Mouse (Mus musculus): ENCODE data around the gene Trim14. TPM values are rescaled to one million over a fixed set of nuclear protein-coding genes. Genes with fewer than 3 reads are reported as not detected.

Trim14 gene
- polyA plus RNA-seq, 1 experiment from 2014 or later: 14.1 TPM

DNA sequence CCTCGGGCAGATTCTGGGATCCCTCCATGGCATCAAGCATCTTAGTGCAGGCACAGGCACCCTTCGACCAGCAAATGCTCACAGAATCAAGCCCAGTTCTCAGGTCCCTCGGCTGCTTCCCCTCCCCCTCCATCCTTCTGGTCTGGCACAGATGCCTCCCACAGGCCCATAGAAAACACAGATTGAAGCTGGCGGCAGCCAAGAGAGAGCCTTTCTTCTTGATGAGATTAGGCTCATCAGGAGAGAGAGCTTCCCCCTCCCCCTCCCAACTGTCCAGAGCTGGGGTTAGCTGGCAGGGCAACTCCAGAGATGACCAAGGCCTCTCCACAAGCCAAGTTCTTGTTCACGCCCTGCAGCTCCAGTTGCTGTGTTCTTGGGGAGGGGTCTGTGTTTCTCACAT lies 33.7 kb upstream of the Trim14 start:
- no peaks in the 10 kb centered on the region for H3K36me3 ChIP-seq (replicated peaks; ENCODE audit: insufficient read depth, low read length)
- no peaks in the 10 kb centered on the region for H3K27me3 ChIP-seq (ENCODE audit: insufficient read depth, low read length)
- ATAC-seq: no peak
- DNase-seq: no peak
- no peaks in the 10 kb centered on the region for H3K9me3 ChIP-seq (ENCODE audit: low read length)
- no peak overlapping the region for H3K27ac ChIP-seq (ENCODE audit: low read depth)
- H3K9ac ChIP-seq (replicated peaks): no peak overlapping the region
- TF ChIP-seq CTCF (IDR thresholded peaks at IDR 0.05; ENCODE audit: low read depth): no peak
- no peak for TF ChIP-seq EP300 (IDR thresholded peaks at IDR 0.05; ENCODE audit: low read depth)
- WGBS (ENCODE audit: insufficient replicate concordance): 59% methylated on average over 5 of the region's 5 CpGs
- H3K4me2 ChIP-seq (ENCODE audit: low read depth, low read length): no peak overlapping the region
- peaks cover 18% of the 10 kb centered on the region; the same call in 1 of the 2 replicates for H3K4me1 ChIP-seq (ENCODE audit: insufficient read depth)
- no peak overlapping the region for H3K4me3 ChIP-seq (ENCODE audit: low read depth, low read length)

DNA sequence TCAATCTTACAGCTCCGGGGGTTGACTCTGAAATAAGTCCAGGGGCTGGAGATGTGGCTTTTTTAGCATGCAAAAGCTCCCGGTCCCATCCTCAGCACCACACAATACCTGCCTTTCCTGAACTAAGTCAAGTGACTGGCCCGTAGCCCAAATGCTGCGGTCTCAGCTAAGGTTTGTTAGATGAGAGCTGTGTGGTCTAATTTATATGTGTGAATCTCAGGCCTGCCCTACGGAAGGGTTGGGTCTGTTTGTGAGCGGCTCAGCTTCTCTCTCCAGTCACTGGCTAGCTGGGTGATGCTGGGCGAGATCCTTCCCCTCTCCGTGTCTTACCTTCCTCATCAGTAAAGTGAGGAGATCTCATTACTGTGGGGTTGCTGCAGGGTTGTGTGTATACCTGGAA lies 32.2 kb upstream of the Trim14 start:
- Histone ChIP-seq H3K4me2 (ENCODE audit: low read depth, low read length) (no peak overlapping the region), H3K9ac (replicated peaks) (no peak overlapping the region), H3K4me3 (ENCODE audit: low read depth, low read length) (no peak overlapping the region), H3K36me3 (replicated peaks; ENCODE audit: insufficient read depth, low read length) (no peaks in the 10 kb centered on the region), H3K27me3 (ENCODE audit: insufficient read depth, low read length) (no peaks in the 10 kb centered on the region), H3K9me3 (ENCODE audit: low read length) (no peaks in the 10 kb centered on the region), H3K4me1 (ENCODE audit: insufficient read depth) (peaks cover 23% of the 10 kb centered on the region), H3K27ac (ENCODE audit: low read depth) (no peak overlapping the region)
- TF ChIP-seq CTCF (IDR thresholded peaks at IDR 0.05; ENCODE audit: low read depth) (no peak), EP300 (IDR thresholded peaks at IDR 0.05; ENCODE audit: low read depth) (no peak)
- DNase-seq: no peak
- no peak for ATAC-seq
- WGBS (ENCODE audit: insufficient replicate concordance): 83% methylated on average over 8 of the region's 8 CpGs

DNA sequence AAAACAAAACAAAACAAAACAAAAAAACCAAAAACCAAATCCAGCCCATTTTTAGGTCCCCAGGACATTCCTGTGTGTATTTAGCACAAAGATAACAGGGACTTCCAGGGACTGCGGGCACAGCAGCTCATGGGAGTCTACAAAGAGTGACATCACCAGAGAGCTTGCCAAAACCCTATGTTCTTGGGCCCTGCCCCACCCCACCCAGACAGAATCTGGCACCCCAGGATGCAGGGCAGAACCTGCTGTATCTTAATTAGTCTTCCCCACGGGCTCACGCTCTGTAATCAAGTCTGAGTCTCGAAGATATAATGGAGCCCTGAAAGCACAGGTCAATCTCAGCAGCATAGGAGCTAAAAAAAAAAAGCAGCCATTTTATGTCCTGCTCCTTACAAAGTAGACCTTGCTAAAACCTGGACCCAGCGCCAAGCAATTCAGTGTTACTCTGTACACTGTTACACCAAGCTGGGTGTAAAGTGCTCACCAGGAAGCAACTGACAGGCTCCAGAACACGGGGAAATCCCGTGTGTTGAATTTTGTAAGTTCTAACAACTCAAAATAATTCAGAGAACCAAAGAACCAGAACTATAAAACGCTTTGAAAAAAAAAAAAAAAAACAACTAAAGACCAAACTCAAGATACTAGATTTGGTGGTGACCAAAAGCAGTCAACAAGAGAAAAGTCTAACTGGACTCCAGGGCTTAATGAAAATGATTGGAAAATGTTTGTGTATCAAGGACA lies 31.2 kb upstream of the Trim14 start:
- Histone ChIP-seq H3K9me3 (ENCODE audit: low read length) (no peaks in the 10 kb centered on the region), H3K27me3 (ENCODE audit: insufficient read depth, low read length) (no peaks in the 10 kb centered on the region), H3K27ac (ENCODE audit: low read depth) (no peak overlapping the region), H3K4me1 (ENCODE audit: insufficient read depth) (peaks cover 23% of the 10 kb centered on the region), H3K4me2 (ENCODE audit: low read depth, low read length) (no peak overlapping the region), H3K9ac (replicated peaks) (no peak overlapping the region), H3K4me3 (ENCODE audit: low read depth, low read length) (no peak overlapping the region), H3K36me3 (replicated peaks; ENCODE audit: insufficient read depth, low read length) (no peaks in the 10 kb centered on the region)
- TF ChIP-seq EP300 (IDR thresholded peaks at IDR 0.05; ENCODE audit: low read depth): no peak
- TF ChIP-seq CTCF (IDR thresholded peaks at IDR 0.05; ENCODE audit: low read depth): no peak
- 54% methylated on average over 8 of the region's 8 CpGs for WGBS (ENCODE audit: insufficient replicate concordance)
- DNase-seq (no peak), ATAC-seq (no peak)

DNA sequence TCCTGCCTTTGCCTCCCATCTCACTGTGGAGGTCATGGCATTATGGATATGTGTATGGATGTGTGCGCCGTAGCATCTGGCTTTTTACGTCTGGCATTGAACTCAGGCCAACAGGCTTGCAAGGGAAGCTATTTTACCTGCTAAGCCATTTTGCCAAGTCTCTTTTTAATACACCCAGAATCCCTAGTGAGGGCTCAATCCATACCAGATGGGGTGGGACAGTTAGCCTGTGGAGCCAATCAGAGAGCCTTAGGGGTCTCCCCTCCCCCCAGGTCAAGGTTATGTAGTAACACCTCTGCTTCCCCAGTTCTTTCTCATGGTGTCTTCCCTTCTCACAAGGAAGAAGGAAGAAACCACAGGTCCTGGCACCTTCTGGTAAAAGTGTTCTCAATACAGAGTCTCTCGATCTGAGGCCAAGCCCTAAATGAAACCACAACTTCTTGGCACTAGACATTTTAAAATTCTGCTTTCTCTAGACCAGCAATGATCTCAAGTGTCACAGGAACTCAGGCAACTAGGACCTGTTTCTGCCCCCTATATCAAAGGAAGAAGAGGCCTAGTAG lies 29.5 kb upstream of the Trim14 start:
- WGBS (ENCODE audit: insufficient replicate concordance): 67% methylated on average over 4 of the region's 4 CpGs
- no peak for TF ChIP-seq EP300 (IDR thresholded peaks at IDR 0.05; ENCODE audit: low read depth)
- no peak for TF ChIP-seq CTCF (IDR thresholded peaks at IDR 0.05; ENCODE audit: low read depth)

DNA sequence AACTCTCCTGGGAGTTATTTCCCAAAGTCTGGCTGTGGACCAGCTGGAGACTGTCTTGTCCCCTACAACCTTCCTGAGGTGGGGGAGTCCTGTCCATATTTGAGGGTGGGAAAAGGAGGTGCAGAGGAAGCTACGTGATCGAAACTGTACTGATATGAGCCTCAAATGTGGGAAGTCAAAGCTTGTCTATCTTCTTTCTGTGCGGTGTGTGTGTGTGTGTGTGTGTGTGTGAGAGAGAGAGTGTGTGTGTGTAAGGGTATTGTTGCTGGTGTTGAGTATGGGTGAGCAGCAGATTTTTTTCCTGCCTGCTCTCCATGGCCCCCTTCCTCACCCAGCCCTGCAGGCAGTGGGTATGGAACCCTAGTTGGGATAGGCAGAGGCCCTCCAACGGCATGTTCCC lies 28.3 kb upstream of the Trim14 start:
- Histone ChIP-seq H3K27me3 (ENCODE audit: insufficient read depth, low read length) (no peaks in the 10 kb centered on the region), H3K4me3 (ENCODE audit: low read depth, low read length) (0 out of 2 replicates have a peak overlapping the region, but pooled peaks have one; percentile 6), H3K4me1 (ENCODE audit: insufficient read depth) (peaks cover 24% of the 10 kb centered on the region), H3K4me2 (ENCODE audit: low read depth, low read length) (peak overlapping the region; percentile 55), H3K36me3 (replicated peaks; ENCODE audit: insufficient read depth, low read length) (no peaks in the 10 kb centered on the region), H3K27ac (ENCODE audit: low read depth) (peak overlapping the region; percentile 51), H3K9ac (replicated peaks) (no peak overlapping the region), H3K9me3 (ENCODE audit: low read length) (no peaks in the 10 kb centered on the region)
- ATAC-seq (peak; percentile 19; the same call in 1 of the 2 replicates), DNase-seq (no peak)
- WGBS (ENCODE audit: insufficient replicate concordance): 25% methylated on average over 4 of the region's 4 CpGs
- TF ChIP-seq CTCF (IDR thresholded peaks at IDR 0.05; ENCODE audit: low read depth) (no peak), EP300 (IDR thresholded peaks at IDR 0.05; ENCODE audit: low read depth) (no peak)

More for the DNA sequence above, 29.5 kb upstream of the Trim14 start:
- peak overlapping the region; percentile 52 for H3K27ac ChIP-seq (ENCODE audit: low read depth)
- no peaks in the 10 kb centered on the region for H3K36me3 ChIP-seq (replicated peaks; ENCODE audit: insufficient read depth, low read length)
- no peaks in the 10 kb centered on the region for H3K9me3 ChIP-seq (ENCODE audit: low read length)
- no peak for DNase-seq
- no peak for ATAC-seq
- H3K9ac ChIP-seq (replicated peaks): no peak overlapping the region
- H3K27me3 ChIP-seq (ENCODE audit: insufficient read depth, low read length): no peaks in the 10 kb centered on the region
- no peak overlapping the region for H3K4me2 ChIP-seq (ENCODE audit: low read depth, low read length)
- peaks cover 23% of the 10 kb centered on the region for H3K4me1 ChIP-seq (ENCODE audit: insufficient read depth)
- H3K4me3 ChIP-seq (ENCODE audit: low read depth, low read length): no peak overlapping the region

DNA sequence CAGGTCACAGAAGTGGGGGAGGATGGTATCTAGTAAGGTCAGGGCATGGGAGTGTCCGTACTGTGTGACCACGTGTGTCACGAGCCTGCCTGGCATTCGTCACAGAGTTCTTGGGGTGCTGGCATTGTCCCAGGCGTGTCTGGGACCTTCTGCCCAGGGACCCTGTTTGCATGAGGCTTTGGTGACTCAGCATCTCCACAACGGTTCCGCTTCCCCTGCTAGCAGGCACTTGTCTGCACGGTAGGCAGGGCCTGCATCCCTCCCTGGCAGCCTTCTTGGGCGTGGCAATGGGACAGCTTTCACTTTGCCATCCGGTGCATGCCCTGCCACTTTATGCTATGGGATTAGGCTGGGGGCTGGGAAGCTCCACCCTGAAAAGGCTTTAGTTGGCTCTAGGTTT lies 27.9 kb upstream of the Trim14 start:
- Histone ChIP-seq H3K4me2 (ENCODE audit: low read depth, low read length) (peak overlapping the region; percentile 55), H3K27ac (ENCODE audit: low read depth) (peak overlapping the region; percentile 51), H3K9me3 (ENCODE audit: low read length) (no peaks in the 10 kb centered on the region), H3K9ac (replicated peaks) (no peak overlapping the region), H3K36me3 (replicated peaks; ENCODE audit: insufficient read depth, low read length) (no peaks in the 10 kb centered on the region), H3K27me3 (ENCODE audit: insufficient read depth, low read length) (no peaks in the 10 kb centered on the region), H3K4me3 (ENCODE audit: low read depth, low read length) (0 out of 2 replicates have a peak overlapping the region, but pooled peaks have one; percentile 6), H3K4me1 (ENCODE audit: insufficient read depth) (peaks cover 28% of the 10 kb centered on the region)
- DNase-seq (peak; percentile 71), ATAC-seq (peak; percentile 84)
- WGBS (ENCODE audit: insufficient replicate concordance): 25% methylated on average over 10 of the region's 10 CpGs
- TF ChIP-seq EP300 (IDR thresholded peaks at IDR 0.05; ENCODE audit: low read depth) (no peak), CTCF (IDR thresholded peaks at IDR 0.05; ENCODE audit: low read depth) (no peak)
